Mouse (Mus musculus): ENCODE results near the gene Myod1. TPM values are rescaled to one million over a fixed set of nuclear protein-coding genes. Genes with fewer than 3 reads are reported as not detected.
A peak's percentile ranks its signal among the peaks of the same experiment; 100 is the strongest.

Myod1 gene
- total RNA-seq, 2 experiments from 2014 or later = 0.30 TPM; not detected in 1

GRCm38 (mm10) chr7:46403616-46404485, 27.6 kb downstream of the Myod1 start:
- peak in 1 of 2 experiments; percentile 10 for DNase-seq (ENCODE audit: extremely low spot score in 1 of 2, low spot score in 2 of 2)
- H3K27ac ChIP-seq = no peak overlapping the region
- H3K4me3 ChIP-seq = no peak overlapping the region
- TF ChIP-seq CTCF (IDR thresholded peaks at IDR 0.05) = no peak
- intact Hi-C loops (cut with DNase I) = no loop called here

- DNase-seq (ENCODE audit: extremely low spot score in 1 of 2, low spot score in 2 of 2) = peak in 1 of 2 experiments; percentile 10
- H3K27ac ChIP-seq = no peak overlapping the region
- intact Hi-C loops (cut with DNase I) = no loop called here
- TF ChIP-seq CTCF (IDR thresholded peaks at IDR 0.05) = no peak
- no peak overlapping the region for H3K4me3 ChIP-seq
These were observed 28.5 kb downstream of the Myod1 start for GRCm38 (mm10) chr7:46404756-46405155.

GRCm38 (mm10) chr7:46408606-46409005, 32.3 kb downstream of the Myod1 start:
- no peak for TF ChIP-seq CTCF (IDR thresholded peaks at IDR 0.05)
- DNase-seq (ENCODE audit: extremely low spot score in 1 of 2, low spot score in 2 of 2) = no peak
- intact Hi-C loops (cut with DNase I) = no loop called here
- no peak overlapping the region for H3K4me3 ChIP-seq
- no peak overlapping the region; the same call in 1 of the 2 replicates for H3K27ac ChIP-seq

- intact Hi-C loops (cut with DNase I) = no loop called here
- Histone ChIP-seq H3K4me3 (no peak overlapping the region), H3K27ac (no peak overlapping the region; the same call in 1 of the 2 replicates)
- no peak for DNase-seq (ENCODE audit: extremely low spot score in 1 of 2, low spot score in 2 of 2)
- no peak for TF ChIP-seq CTCF (IDR thresholded peaks at IDR 0.05)
These were observed 33.0 kb downstream of the Myod1 start for GRCm38 (mm10) chr7:46409204-46409789.

GRCm38 (mm10) chr7:46410727-46411126, 34.5 kb downstream of the Myod1 start:
- Histone ChIP-seq H3K27ac (no peak overlapping the region; the same call in 1 of the 2 replicates), H3K4me3 (no peak overlapping the region)
- TF ChIP-seq CTCF (IDR thresholded peaks at IDR 0.05) = no peak
- intact Hi-C loops (cut with DNase I) = no loop called here
- DNase-seq (ENCODE audit: extremely low spot score in 1 of 2, low spot score in 2 of 2) = no peak

GRCm38 (mm10) chr7:46412823-46413222, 36.5 kb downstream of the Myod1 start:
- TF ChIP-seq CTCF (IDR thresholded peaks at IDR 0.05) = no peak
- intact Hi-C loops (cut with DNase I) = no loop called here
- no peak for DNase-seq (ENCODE audit: extremely low spot score in 1 of 2, low spot score in 2 of 2)
- peak overlapping the region; percentile 57; the same call in 1 of the 2 replicates for H3K27ac ChIP-seq
- no peak overlapping the region for H3K4me3 ChIP-seq

GRCm38 (mm10) chr7:46413959-46414725, 37.9 kb downstream of the Myod1 start:
- H3K27ac ChIP-seq = peak overlapping the region; percentile 69

GRCm38 (mm10) chr7:46415818-46416425, 39.6 kb downstream of the Myod1 start:
- H3K4me3 ChIP-seq = 0 out of 2 replicates have a peak overlapping the region, but pooled peaks have one; percentile 9
- intact Hi-C loops (cut with DNase I) = no loop called here

More at GRCm38 (mm10) chr7:46413959-46414725, 37.9 kb downstream of the Myod1 start:
- TF ChIP-seq CTCF (IDR thresholded peaks at IDR 0.05) = no peak
- no peak for DNase-seq (ENCODE audit: extremely low spot score in 1 of 2, low spot score in 2 of 2)
- no peak overlapping the region for H3K4me3 ChIP-seq
- intact Hi-C loops (cut with DNase I) = no loop called here

GRCm38 (mm10) chr7:46417467-46417866, 41.2 kb downstream of the Myod1 start:
- no peak for DNase-seq (ENCODE audit: extremely low spot score in 1 of 2, low spot score in 2 of 2)
- H3K4me3 ChIP-seq = no peak overlapping the region
- intact Hi-C loops (cut with DNase I) = no loop called here
- no peak for TF ChIP-seq CTCF (IDR thresholded peaks at IDR 0.05)
- H3K27ac ChIP-seq = no peak overlapping the region

More at GRCm38 (mm10) chr7:46415818-46416425, 39.6 kb downstream of the Myod1 start:
- no peak for TF ChIP-seq CTCF (IDR thresholded peaks at IDR 0.05)
- peak overlapping the region; percentile 69 for H3K27ac ChIP-seq
- DNase-seq (ENCODE audit: extremely low spot score in 1 of 2, low spot score in 2 of 2) = peak in 1 of 2 experiments; percentile 48

GRCm38 (mm10) chr7:46418102-46418622, 41.9 kb downstream of the Myod1 start:
- H3K4me3 ChIP-seq = no peak overlapping the region
- no peak for DNase-seq (ENCODE audit: extremely low spot score in 1 of 2, low spot score in 2 of 2)
- TF ChIP-seq CTCF (IDR thresholded peaks at IDR 0.05) = no peak

GRCm38 (mm10) chr7:46421535-46421934, 45.3 kb downstream of the Myod1 start:
- no peak overlapping the region for H3K4me3 ChIP-seq
- TF ChIP-seq CTCF (IDR thresholded peaks at IDR 0.05) = no peak
- H3K27ac ChIP-seq = peak overlapping the region; percentile 78
- peak; percentile 51 to 54 for DNase-seq (ENCODE audit: extremely low spot score in 1 of 2, low spot score in 2 of 2)
- intact Hi-C loops (cut with DNase I) = loop anchor here (2.0 kb wide), 1 partner anchor 25 kb away; the partner anchor contains the start of gene Kcnc1

More at GRCm38 (mm10) chr7:46418102-46418622, 41.9 kb downstream of the Myod1 start:
- intact Hi-C loops (cut with DNase I) = no loop called here
- H3K27ac ChIP-seq = peak overlapping the region; percentile 28; the same call in 1 of the 2 replicates

Measured in left cerebral cortex, adult 2 months (tissue).